Mouse (Mus musculus) ES-Bruce4 (cell line): ENCODE results near the gene Lamc3. TPM values are rescaled to one million over a fixed set of nuclear protein-coding genes. Genes with fewer than 3 reads are reported as not detected.

Experiments used
- H3K27ac ChIP-seq: 2 replicates; pipeline ENCODE4 v1.5.1; 2012; ENCODE audit warnings: low read length, inconsistent platforms; ENCODE audit not compliant: insufficient read depth
- H3K27me3 ChIP-seq: 2 replicates; pipeline ENCODE4 v1.6.1; 2012; ENCODE audit warnings: mild to moderate bottlenecking, low read length, inconsistent platforms; ENCODE audit not compliant: control insufficient read depth, poor library complexity, insufficient read depth, severe bottlenecking
- H3K36me3 ChIP-seq: 2 replicates; pipeline ENCODE4 v1.6.1; 2012; ENCODE audit warnings: inconsistent platforms, mild to moderate bottlenecking, low read length, moderate library complexity; ENCODE audit not compliant: control insufficient read depth, poor library complexity, insufficient read depth, severe bottlenecking
- H3K4me1 ChIP-seq: one replicate; pipeline ENCODE4 v1.8.1; 2011; ENCODE audit warnings: low read length; ENCODE audit not compliant: control insufficient read depth, insufficient read depth
- H3K4me3 ChIP-seq: 2 replicates; pipeline ENCODE4 v1.5.1; 2011; ENCODE audit warnings: low read depth, mild to moderate bottlenecking, low read length
- H3K9ac ChIP-seq: 2 replicates; pipeline ENCODE4 v1.6.1; 2012; ENCODE audit warnings: low read depth, mild to moderate bottlenecking, inconsistent platforms; ENCODE audit not compliant: poor library complexity, severe bottlenecking
- H3K9me3 ChIP-seq: replicated peaks from 2 replicates; pipeline ENCODE4 v1.6.1; 2012; ENCODE audit warnings: mild to moderate bottlenecking, low read length, inconsistent platforms; ENCODE audit not compliant: control insufficient read depth, poor library complexity, insufficient read depth, severe bottlenecking
- CTCF ChIP-seq: IDR thresholded peaks from one replicate; pipeline ENCODE4 v1.8.1; 2011; ENCODE audit warnings: low read depth, low read length
- EP300 ChIP-seq: IDR thresholded peaks from 2 replicates; pipeline ENCODE4 v1.6.1; 2011; ENCODE audit warnings: low read depth, low read length; ENCODE audit not compliant: insufficient read depth
- POLR2A ChIP-seq: IDR thresholded peaks from one replicate; pipeline ENCODE4 v1.8.1; 2011; ENCODE audit warnings: low read length; ENCODE audit not compliant: insufficient read depth
- polyA plus RNA-seq: library from polyadenylated mRNA; stranded (reverse); fragments of >200 nt; gene quantifications from 2 replicates; pipeline ENCODE4 v1.2.4, GENCODE M21; 2011; ENCODE audit warnings: low read depth; ENCODE audit not compliant: missing spikeins, insufficient read depth, insufficient read length

The Lamc3 gene
- polyA plus RNA-seq, 1 experiment, result not detected

DNA sequence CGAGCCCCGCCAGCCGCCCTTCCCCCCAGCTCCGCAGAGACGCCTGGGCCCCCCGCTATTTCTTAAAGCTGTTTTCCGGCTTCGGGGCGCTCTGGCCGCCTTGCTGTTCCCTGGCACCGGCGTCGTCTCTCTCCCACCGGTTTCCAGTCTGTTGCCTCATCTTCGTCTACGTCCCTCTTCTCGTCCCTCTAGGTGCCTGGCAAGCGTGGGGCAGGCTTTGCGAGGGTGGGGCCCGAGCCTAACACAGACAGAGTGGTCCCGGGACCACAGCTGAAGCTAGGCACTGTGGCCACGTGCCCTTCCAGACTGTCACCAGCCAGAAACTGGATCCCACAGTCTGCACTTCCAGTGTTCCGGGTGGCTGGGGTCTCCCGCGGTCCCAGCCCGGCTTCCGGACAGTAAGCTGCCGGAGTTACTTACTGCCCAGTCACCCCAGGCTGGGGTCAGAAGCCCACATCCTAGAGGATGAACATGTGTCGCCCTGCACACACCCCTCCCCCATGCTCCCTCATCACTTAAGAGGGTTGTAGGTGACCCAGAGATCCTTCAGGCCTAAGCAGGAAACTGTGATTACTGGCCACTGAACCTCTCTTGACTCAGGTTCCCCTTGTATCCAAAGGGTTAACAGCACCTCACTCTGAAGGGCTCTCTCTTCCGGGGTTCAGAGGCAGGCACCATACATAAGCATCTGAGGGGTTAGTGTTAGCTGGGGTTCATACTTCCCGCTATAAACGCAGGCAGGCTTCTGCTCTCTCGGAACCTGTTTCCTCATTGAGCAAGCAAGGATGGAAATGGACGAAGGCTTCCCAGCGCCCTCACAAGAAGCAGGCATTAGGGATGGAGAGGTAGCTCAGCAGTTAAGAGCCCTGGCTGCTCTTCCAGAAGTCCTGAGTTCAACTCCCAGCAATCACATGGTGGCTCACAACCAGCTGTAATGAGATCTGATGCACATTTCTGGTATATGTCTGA, 40.1 kb upstream of the Lamc3 start:
- Histone ChIP-seq H3K9me3 (no peaks in the 10 kb centered on the region), H3K4me1 (no peaks in the 10 kb centered on the region), H3K9ac (peak overlapping the region; percentile 65), H3K36me3 (no peaks in the 10 kb centered on the region), H3K4me3 (no peak overlapping the region), H3K27me3 (peaks cover 11% of the 10 kb centered on the region), H3K27ac (no peak overlapping the region)
- no peak for TF ChIP-seq EP300
- TF ChIP-seq POLR2A, result no peak
- no peak for TF ChIP-seq CTCF

DNA sequence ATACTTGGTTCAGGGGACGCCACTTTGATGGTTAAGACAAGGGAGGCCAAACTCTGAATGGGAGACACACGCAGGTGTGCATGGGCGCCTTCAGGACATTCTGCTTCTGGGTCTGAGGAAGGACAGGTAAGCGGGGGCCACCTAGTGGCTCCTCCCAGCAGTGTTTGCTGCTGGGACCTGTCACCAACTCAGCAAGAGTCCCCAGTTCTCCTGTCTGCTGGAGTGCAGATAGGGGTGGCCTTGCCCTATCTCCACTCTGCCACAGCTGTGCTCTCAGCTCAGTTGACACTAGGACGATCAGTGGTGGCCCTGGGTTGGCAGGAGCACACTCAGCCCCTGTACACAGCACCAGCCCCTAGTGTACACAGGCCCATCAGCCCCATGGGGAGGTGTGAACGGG, 39.2 kb upstream of the Lamc3 start:
- no peaks in the 10 kb centered on the region for H3K4me1 ChIP-seq

DNA sequence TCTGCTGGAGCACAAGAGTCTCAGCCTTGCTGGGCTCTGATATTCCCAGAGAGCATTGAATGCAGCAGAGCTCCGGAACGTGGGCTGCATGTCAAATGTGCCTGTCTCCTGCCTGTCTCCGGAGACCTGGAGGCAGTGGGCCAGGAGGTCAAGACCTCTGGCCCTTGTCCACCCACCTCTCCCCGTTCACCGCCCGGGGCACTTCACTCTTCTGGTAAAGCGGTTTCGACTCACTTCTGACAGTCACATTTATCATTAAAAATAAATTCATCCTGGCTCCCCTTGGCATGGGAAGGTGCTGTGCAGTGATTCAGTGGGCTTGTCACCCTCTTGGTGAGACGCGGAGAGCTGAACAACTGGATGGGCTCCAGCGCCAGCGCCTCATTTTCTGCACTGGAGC, 37.0 kb upstream of the Lamc3 start:
- Histone ChIP-seq H3K27ac (no peak overlapping the region), H3K4me1 (no peaks in the 10 kb centered on the region), H3K9me3 (no peaks in the 10 kb centered on the region), H3K4me3 (no peak overlapping the region), H3K27me3 (peaks cover 11% of the 10 kb centered on the region), H3K36me3 (no peaks in the 10 kb centered on the region), H3K9ac (no peak overlapping the region)
- TF ChIP-seq EP300, result no peak
- TF ChIP-seq POLR2A, result no peak
- no peak for TF ChIP-seq CTCF

More for the DNA sequence above, 39.2 kb upstream of the Lamc3 start:
- Histone ChIP-seq H3K27me3 (peaks cover 11% of the 10 kb centered on the region), H3K9me3 (no peaks in the 10 kb centered on the region), H3K4me3 (no peak overlapping the region), H3K36me3 (no peaks in the 10 kb centered on the region), H3K27ac (no peak overlapping the region), H3K9ac (no peak overlapping the region)
- TF ChIP-seq CTCF, result peak; percentile 76
- TF ChIP-seq EP300, result no peak
- TF ChIP-seq POLR2A, result no peak

DNA sequence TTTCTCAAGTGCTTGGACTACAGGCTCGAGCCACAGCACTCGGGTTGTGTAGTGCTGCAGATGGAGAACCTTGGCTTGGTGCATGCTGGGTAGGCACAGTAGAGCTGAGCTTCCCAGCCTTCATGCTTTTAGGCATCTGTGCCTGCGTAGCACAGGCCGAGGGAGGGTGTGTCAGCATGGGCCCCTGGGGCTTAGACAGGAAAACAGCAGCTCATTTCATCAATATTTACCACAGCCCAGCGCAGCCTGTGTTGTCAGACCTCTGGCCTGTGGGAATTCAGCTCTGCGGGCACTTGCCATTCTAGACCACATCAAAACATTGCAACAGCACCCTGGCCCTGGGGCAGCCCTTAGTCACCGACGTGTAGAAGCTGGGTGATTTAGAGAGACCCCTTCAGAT, 31.1 kb upstream of the Lamc3 start:
- TF ChIP-seq EP300, result no peak
- Histone ChIP-seq H3K27me3 (no peaks in the 10 kb centered on the region), H3K36me3 (no peaks in the 10 kb centered on the region), H3K9ac (no peak overlapping the region), H3K4me1 (no peaks in the 10 kb centered on the region), H3K27ac (no peak overlapping the region), H3K4me3 (no peak overlapping the region), H3K9me3 (no peaks in the 10 kb centered on the region)

DNA sequence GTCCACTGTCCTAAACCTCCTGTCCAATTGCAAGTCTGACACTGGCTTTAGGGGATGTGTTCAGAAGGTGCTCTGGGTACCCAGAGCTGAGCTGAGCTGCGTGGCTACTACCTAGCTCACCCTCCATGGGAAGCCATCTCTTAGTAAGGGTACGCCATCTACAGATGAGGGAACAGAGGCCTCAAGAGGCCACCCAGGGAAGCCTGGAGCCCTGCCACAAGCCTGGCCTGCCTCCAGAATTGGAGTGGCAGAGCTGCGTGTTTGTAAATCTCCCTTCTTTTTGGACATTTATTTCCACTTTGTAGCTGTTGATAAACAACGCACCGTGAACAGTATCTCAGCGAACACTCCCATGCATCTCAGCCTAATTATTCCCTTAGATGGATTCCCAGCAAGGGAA, 29.9 kb upstream of the Lamc3 start:
- no peak overlapping the region for H3K9ac ChIP-seq
- no peaks in the 10 kb centered on the region for H3K4me1 ChIP-seq
- no peaks in the 10 kb centered on the region for H3K36me3 ChIP-seq
- TF ChIP-seq POLR2A (no peak), EP300 (no peak), CTCF (no peak)
- H3K9me3 ChIP-seq, result no peaks in the 10 kb centered on the region
- no peak overlapping the region for H3K4me3 ChIP-seq
- no peak overlapping the region for H3K27ac ChIP-seq
- H3K27me3 ChIP-seq, result no peaks in the 10 kb centered on the region

DNA sequence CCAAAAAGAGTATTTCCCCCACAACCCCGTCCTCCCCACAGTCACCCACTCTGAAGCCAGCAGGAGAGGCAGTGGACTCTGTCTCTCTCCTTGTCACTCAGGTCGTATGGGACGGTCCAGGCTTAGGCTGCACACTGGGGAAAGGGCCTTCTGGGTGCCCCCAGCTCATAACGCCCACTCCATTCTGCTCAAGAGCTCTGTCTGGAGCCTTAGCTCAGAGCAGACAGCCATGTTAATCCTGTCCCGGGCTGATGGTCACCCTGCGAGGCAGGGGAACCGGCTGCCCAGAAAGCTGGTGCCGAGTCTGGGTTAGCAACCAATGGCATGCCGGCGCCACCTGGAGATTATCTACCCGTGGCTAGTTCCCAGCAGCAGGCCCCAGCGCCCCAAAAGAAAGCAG, 28.6 kb upstream of the Lamc3 start:
- Histone ChIP-seq H3K4me1 (no peaks in the 10 kb centered on the region), H3K27me3 (no peaks in the 10 kb centered on the region)

More for the DNA sequence above, 28.6 kb upstream of the Lamc3 start:
- TF ChIP-seq EP300 (no peak), CTCF (no peak), POLR2A (no peak)
- Histone ChIP-seq H3K9ac (no peak overlapping the region), H3K4me3 (no peak overlapping the region), H3K9me3 (no peaks in the 10 kb centered on the region), H3K36me3 (no peaks in the 10 kb centered on the region), H3K27ac (no peak overlapping the region)
